Comparison of ENCODE assay signal across 12 mouse cellular contexts in genomic region chr12:56297921-56298830, GRCm38 (mm10). TPM values are rescaled to one million over a fixed set of nuclear protein-coding genes. Genes with fewer than 3 reads are reported as not detected.
DNase-seq lines count a peak whose midpoint lies in the region; ATAC-seq and TF ChIP-seq lines count a peak whose summit lies in the region.
"Had no signal": no experiment of that assay in that cellular context is flagged by ENCODE, and none has a peak within 500 bp of the region (broad histone marks: within the 10 kb centered on the region; RNA-seq: fewer than 3 reads in every experiment).

No protein-coding gene starts in this region.

- TF ChIP-seq CTCF in lung, embryonic 14.5 days (IDR thresholded peaks at IDR 0.05; ENCODE audit: low read depth): no peak
- no peak for TF ChIP-seq CTCF in lung, adult 2 months (IDR thresholded peaks at IDR 0.05; ENCODE audit: insufficient read depth, low read length)

- peaks cover 3% of the 10 kb centered on the region; the same call in 1 of the 2 replicates for H3K4me1 ChIP-seq in lung, embryonic 14.5 days (ENCODE audit: insufficient read depth)
- peaks cover 6% of the 10 kb centered on the region; the same call in 1 of the 2 replicates for H3K4me1 ChIP-seq in lung, adult 2 months (ENCODE audit: control insufficient read depth, insufficient read depth, low read length)
- H3K4me1 ChIP-seq in embryonic facial prominence, embryonic 10.5 days: peaks cover 43% of the 10 kb centered on the region
- H3K4me1 ChIP-seq in hindbrain, embryonic 12.5 days: peaks cover 20% of the 10 kb centered on the region; the same call in 1 of the 2 replicates
- H3K4me1 ChIP-seq in neural tube, embryonic 14.5 days (ENCODE audit: control insufficient read depth, insufficient read depth, low read length): peaks cover 10% of the 10 kb centered on the region; the same call in 1 of the 2 replicates

- no peak for ATAC-seq in lung, embryonic 14.5 days (ENCODE audit: insufficient read depth)
- ATAC-seq in hindbrain, embryonic 12.5 days (ENCODE audit: low FRiP score): no peak
- no peak for ATAC-seq in neural tube, embryonic 14.5 days (ENCODE audit: low read depth)

- peak overlapping the region; percentile 21; the same call in 1 of the 2 replicates for H3K4me2 ChIP-seq in lung, embryonic 14.5 days
- H3K4me2 ChIP-seq in hindbrain, embryonic 12.5 days (replicated peaks): peak overlapping the region; percentile 30
- H3K4me2 ChIP-seq in neural tube, embryonic 14.5 days (ENCODE audit: low read depth, low read length): peak overlapping the region; percentile 21; the same call in 1 of the 2 replicates

- 11% methylated on average over 21 of the region's 21 CpGs for WGBS in lung, embryonic 14.5 days
- 28% methylated on average over 21 of the region's 21 CpGs for WGBS in lung, adult 2 months
- 10% methylated on average over 21 of the region's 21 CpGs for WGBS in embryonic facial prominence, embryonic 10.5 days
- 7% methylated on average over 21 of the region's 21 CpGs for WGBS in hindbrain, embryonic 12.5 days
- 8% methylated on average over 21 of the region's 21 CpGs for WGBS in neural tube, embryonic 14.5 days

- no peak for TF ChIP-seq POLR2A in lung, adult 2 months (IDR thresholded peaks at IDR 0.05; ENCODE audit: borderline replicate concordance, extremely low read depth, low read depth, low read length)

- H3K9me3 ChIP-seq in lung, embryonic 14.5 days (ENCODE audit: low read depth, low read length): no peaks in the 10 kb centered on the region
- no peaks in the 10 kb centered on the region for H3K9me3 ChIP-seq in embryonic facial prominence, embryonic 10.5 days
- no peaks in the 10 kb centered on the region for H3K9me3 ChIP-seq in hindbrain, embryonic 12.5 days (replicated peaks)
- H3K9me3 ChIP-seq in neural tube, embryonic 14.5 days (ENCODE audit: control insufficient read depth, low read length): no peaks in the 10 kb centered on the region

- H3K9ac ChIP-seq in lung, embryonic 14.5 days: no peak overlapping the region
- H3K9ac ChIP-seq in hindbrain, embryonic 12.5 days: no peak overlapping the region
- H3K9ac ChIP-seq in neural tube, embryonic 14.5 days (replicated peaks; ENCODE audit: low read depth, low read length): no peak overlapping the region

- no peaks in the 10 kb centered on the region for H3K36me3 ChIP-seq in lung, embryonic 14.5 days (ENCODE audit: insufficient read depth)
- no peaks in the 10 kb centered on the region for H3K36me3 ChIP-seq in embryonic facial prominence, embryonic 10.5 days (replicated peaks)
- no peaks in the 10 kb centered on the region for H3K36me3 ChIP-seq in hindbrain, embryonic 12.5 days
- H3K36me3 ChIP-seq in neural tube, embryonic 14.5 days (ENCODE audit: control insufficient read depth, insufficient read depth, low read length): no peaks in the 10 kb centered on the region

- peak; percentile 34 for DNase-seq in lung, embryonic 14.5 days
- no peak for DNase-seq in lung, adult 2 months
- peak; percentile 32 for DNase-seq in embryonic facial prominence, embryonic 10.5 days (ENCODE audit: low spot score)
- no peak for DNase-seq in frontal cortex, postnatal 25 days (ENCODE audit: low spot score in 2 of 2)
- no peak for DNase-seq in frontal cortex, postnatal 14 days (ENCODE audit: low spot score in 2 of 2)
- DNase-seq in kidney, adult 8-10 months: no peak
- DNase-seq: gastrocnemius, postnatal 14 days; thymus, postnatal 4 days had no signal

- H3K4me3 ChIP-seq in lung, embryonic 14.5 days (ENCODE audit: low read depth, low read length): no peak overlapping the region
- H3K4me3 ChIP-seq in lung, adult 2 months (replicated peaks; ENCODE audit: extremely low read depth, low read depth, low read length): no peak overlapping the region
- 0 out of 2 replicates have a peak overlapping the region, but pooled peaks have one; percentile 5 for H3K4me3 ChIP-seq in embryonic facial prominence, embryonic 10.5 days
- H3K4me3 ChIP-seq in hindbrain, embryonic 12.5 days: no peak overlapping the region
- H3K4me3 ChIP-seq in neural tube, embryonic 14.5 days (ENCODE audit: low read depth, low read length): no peak overlapping the region
- H3K4me3 ChIP-seq: left cerebral cortex, adult 2 months had no signal

- peak overlapping the region; percentile 82 for H3K27ac ChIP-seq in lung, embryonic 14.5 days (ENCODE audit: low read depth)
- no peak overlapping the region for H3K27ac ChIP-seq in embryonic facial prominence, embryonic 10.5 days (replicated peaks)
- no peak overlapping the region for H3K27ac ChIP-seq in hindbrain, embryonic 12.5 days
- H3K27ac ChIP-seq in neural tube, embryonic 14.5 days (ENCODE audit: low read depth, low read length): no peak overlapping the region
- H3K27ac ChIP-seq: left cerebral cortex, adult 2 months had no signal

- no peaks in the 10 kb centered on the region for H3K27me3 ChIP-seq in lung, embryonic 14.5 days (ENCODE audit: insufficient read depth, low read length)
- peaks cover 63% of the 10 kb centered on the region for H3K27me3 ChIP-seq in embryonic facial prominence, embryonic 10.5 days (replicated peaks; ENCODE audit: low read depth, poor library complexity, severe bottlenecking)
- H3K27me3 ChIP-seq in hindbrain, embryonic 12.5 days: peaks cover 18% of the 10 kb centered on the region
- peaks cover 8% of the 10 kb centered on the region; the same call in 1 of the 2 replicates for H3K27me3 ChIP-seq in neural tube, embryonic 14.5 days (ENCODE audit: control insufficient read depth, insufficient read depth, low read length)
- H3K27me3 ChIP-seq: CH12.LX had no signal

RNA-seq across cellular contexts. Expression of gene Mbip, which starts 47.5 kb away (rescaled TPM):
- polyA plus RNA-seq in lung, embryonic 14.5 days (2014; fragmentation: Nextera tagmentation; extraction: Ambion mirVana): 160 and 171 TPM in 2 replicates
- 30.3 and 37.8 TPM in 2 replicates for polyA plus RNA-seq in lung, adult 2 months (2012; rRNA removed)
- 46.4 and 55.6 TPM in 2 replicates for polyA plus RNA-seq in embryonic facial prominence, embryonic 10.5 days (2016; fragmentation: Nextera tagmentation; extraction: Ambion mirVana)
- 45.7 and 47.9 TPM in 2 replicates for polyA plus RNA-seq in hindbrain, embryonic 12.5 days (2016; fragmentation: Nextera tagmentation; extraction: Ambion mirVana)
- polyA plus RNA-seq in neural tube, embryonic 14.5 days (2014; fragmentation: Nextera tagmentation; extraction: Ambion mirVana): 46.8 and 50.1 TPM in 2 replicates

Comparison
In these comparisons a context has a peak if more than half of its experiments do, and no peak if none do; other contexts are left out.
1. DNase-seq: peak in lung, embryonic 14.5 days (single experiment) and embryonic facial prominence, embryonic 10.5 days (single experiment); none in lung, adult 2 months (single experiment), frontal cortex, postnatal 25 days (0 of 2), frontal cortex, postnatal 14 days (0 of 2) and kidney, adult 8-10 months (0 of 2).
2. Peak in every context shown above with its lines, with median percentiles within 50 percentile points of each other: H3K4me2 ChIP-seq.